Mouse (Mus musculus) megakaryocyte, embryonic 14.5 days (primary cell): Measurements from ENCODE around the gene Myh1.

Experiments used
- FLI1 ChIP-seq: IDR thresholded peaks from 2 replicates; pipeline ENCODE4 v1.6.1; 2012; ENCODE audit warnings: low read length, inconsistent platforms, mixed read lengths
- GATA1 ChIP-seq: IDR thresholded peaks from 3 replicates; pipeline ENCODE4 v1.6.1; 2012; ENCODE audit warnings: mixed read lengths, low read length, inconsistent platforms, borderline replicate concordance

DNA sequence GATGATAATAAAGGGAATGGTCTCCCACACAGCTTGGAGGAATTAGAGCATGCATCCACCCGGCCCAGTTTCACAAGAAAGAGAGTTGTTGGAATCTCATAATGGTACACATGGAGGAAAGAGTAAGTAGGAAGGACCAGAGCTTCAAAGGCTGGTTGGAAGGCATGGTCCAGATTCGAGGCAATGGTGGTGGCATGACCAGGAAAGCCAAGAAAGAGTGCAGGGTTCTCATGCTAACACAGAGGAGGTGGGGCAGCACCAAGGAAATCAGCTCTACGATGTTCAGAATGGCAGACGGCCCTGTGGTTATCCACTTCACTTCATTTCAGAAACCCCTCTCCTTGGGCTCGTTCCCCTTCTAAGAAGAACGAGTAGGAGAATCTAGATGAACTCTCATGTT, 61.1 kb downstream of the Myh1 start:
- no peak for TF ChIP-seq GATA1
- no peak for TF ChIP-seq FLI1
